8 mouse cellular contexts compared by ENCODE assay signal in genomic region chr2:35623431-35624148, GRCm38 (mm10).
DNase-seq lines count a peak whose midpoint lies in the region; ATAC-seq and TF ChIP-seq lines count a peak whose summit lies in the region.
"Had no signal": no experiment of that assay in that cellular context is flagged by ENCODE, and none has a peak within 500 bp of the region (broad histone marks: within the 10 kb centered on the region; RNA-seq: fewer than 3 reads in every experiment).

No protein-coding gene starts in this region.

- H3K27ac ChIP-seq in hindbrain, embryonic 11.5 days (ENCODE audit: low read depth, low read length): no peak overlapping the region
- no peak overlapping the region for H3K27ac ChIP-seq in liver, embryonic 13.5 days

- peaks cover 43% of the 10 kb centered on the region for H3K27me3 ChIP-seq in E14TG2a.4 (ENCODE audit: insufficient read depth, low read length)
- no peaks in the 10 kb centered on the region for H3K27me3 ChIP-seq in hindbrain, embryonic 11.5 days (ENCODE audit: control insufficient read depth, insufficient read depth, low read length)
- peaks cover 37% of the 10 kb centered on the region for H3K27me3 ChIP-seq in liver, embryonic 13.5 days

- H3K36me3 ChIP-seq in E14TG2a.4 (ENCODE audit: insufficient read depth, low read length): peaks cover 24% of the 10 kb centered on the region
- no peaks in the 10 kb centered on the region for H3K36me3 ChIP-seq in hindbrain, embryonic 11.5 days (ENCODE audit: control insufficient read depth, insufficient read depth, low read length)
- no peaks in the 10 kb centered on the region; the same call in 1 of the 2 replicates for H3K36me3 ChIP-seq in liver, embryonic 13.5 days

- peak overlapping the region; percentile 88 for H3K4me2 ChIP-seq in hindbrain, embryonic 11.5 days (replicated peaks; ENCODE audit: low read depth, low read length)
- H3K4me2 ChIP-seq in liver, embryonic 13.5 days: peak overlapping the region; percentile 71

- no peak for ATAC-seq in hindbrain, embryonic 11.5 days (ENCODE audit: low FRiP score)
- no peak for ATAC-seq in liver, embryonic 13.5 days (ENCODE audit: low read depth)

- TF ChIP-seq CTCF in E14TG2a.4 (conservative IDR thresholded peaks at IDR 0.05; ENCODE audit: low read length): no peak

- H3K4me1 ChIP-seq in E14TG2a.4 (replicated peaks; ENCODE audit: low read depth, low read length): peaks cover 76% of the 10 kb centered on the region
- peaks cover 27% of the 10 kb centered on the region for H3K4me1 ChIP-seq in hindbrain, embryonic 11.5 days (replicated peaks; ENCODE audit: control insufficient read depth, insufficient read depth, low read length)
- peaks cover 69% of the 10 kb centered on the region for H3K4me1 ChIP-seq in liver, embryonic 13.5 days (replicated peaks)

- 0 out of 2 replicates have a peak overlapping the region, but pooled peaks have one; percentile 1 for H3K4me3 ChIP-seq in E14TG2a.4 (replicated peaks; ENCODE audit: low read length)
- peak overlapping the region; percentile 63; the same call in 1 of the 2 replicates for H3K4me3 ChIP-seq in hindbrain, embryonic 11.5 days (ENCODE audit: low read depth, low read length)
- peak overlapping the region; percentile 63; the same call in 1 of the 2 replicates for H3K4me3 ChIP-seq in liver, embryonic 13.5 days (replicated peaks)

- H3K9ac ChIP-seq in hindbrain, embryonic 11.5 days (ENCODE audit: low read depth, low read length): peak overlapping the region; percentile 9; the same call in 1 of the 2 replicates
- H3K9ac ChIP-seq in liver, embryonic 13.5 days: no peak overlapping the region

- H3K9me3 ChIP-seq in E14TG2a.4 (ENCODE audit: low read length): no peaks in the 10 kb centered on the region
- no peaks in the 10 kb centered on the region for H3K9me3 ChIP-seq in hindbrain, embryonic 11.5 days (ENCODE audit: control insufficient read depth, low read length)
- H3K9me3 ChIP-seq in liver, embryonic 13.5 days (replicated peaks): no peaks in the 10 kb centered on the region

- peak; percentile 77 for DNase-seq in cerebellum, adult 9-10 months
- DNase-seq in hindbrain, embryonic 11.5 days (ENCODE audit: low spot score): no peak
- DNase-seq in liver, embryonic 13.5 days: no peak
- DNase-seq in spleen, adult 18-20 months: no peak
- DNase-seq in testis, postnatal 10 days (ENCODE audit: low spot score): no peak
- DNase-seq in spleen, postnatal 10 days (ENCODE audit: low spot score in 2 of 2): no peak
- DNase-seq: gastrocnemius, postnatal 14 days had no signal

- WGBS in hindbrain, embryonic 11.5 days: 35% methylated on average over 12 of the region's 12 CpGs
- WGBS in liver, embryonic 13.5 days (ENCODE audit: insufficient replicate concordance): 53% methylated on average over 12 of the region's 12 CpGs

Comparison
In these comparisons a context has a peak if more than half of its experiments do, and no peak if none do; other contexts are left out.
1. H3K4me3 ChIP-seq: peak in every context shown above with its lines; median percentile 63 in hindbrain, embryonic 11.5 days; 63 in liver, embryonic 13.5 days; 1 in E14TG2a.4.